Mouse (Mus musculus): ENCODE results near the gene App. TPM values are rescaled to one million over a fixed set of nuclear protein-coding genes. Genes with fewer than 3 reads are reported as not detected.
A peak's percentile ranks its signal among the peaks of the same experiment; 100 is the strongest.

Gene App
- total RNA-seq, 2 experiments from 2014 or later, result 1,175 to 1,228 TPM

GRCm38 (mm10) chr16:85053996-85054395 lies 119.6 kb downstream of the App start:
- no peak for DNase-seq (ENCODE audit: low spot score in 2 of 2)
- TF ChIP-seq CTCF (conservative IDR thresholded peaks at IDR 0.05), result no peak

GRCm38 (mm10) chr16:85047310-85047709 lies 126.3 kb downstream of the App start:
- TF ChIP-seq CTCF (conservative IDR thresholded peaks at IDR 0.05), result no peak
- no peak for DNase-seq (ENCODE audit: low spot score in 2 of 2)
- Histone ChIP-seq H3K4me3 (no peak overlapping the region), H3K27ac (no peak overlapping the region; the same call in 1 of the 2 replicates)

More at GRCm38 (mm10) chr16:85053996-85054395, 119.6 kb downstream of the App start:
- Histone ChIP-seq H3K4me3 (no peak overlapping the region), H3K27ac (no peak overlapping the region)

GRCm38 (mm10) chr16:85041153-85041959 lies 132.2 kb downstream of the App start:
- no peak for TF ChIP-seq CTCF (conservative IDR thresholded peaks at IDR 0.05)
- no peak for DNase-seq (ENCODE audit: low spot score in 2 of 2)
- Histone ChIP-seq H3K4me3 (no peak overlapping the region), H3K27ac (peak overlapping the region; percentile 24; the same call in 1 of the 2 replicates)

- H3K27ac ChIP-seq, result peak overlapping the region; percentile 49; the same call in 1 of the 2 replicates
- H3K4me3 ChIP-seq, result no peak overlapping the region
- no peak for DNase-seq (ENCODE audit: low spot score in 2 of 2)
- no peak for TF ChIP-seq CTCF (conservative IDR thresholded peaks at IDR 0.05)
Measured at GRCm38 (mm10) chr16:85038731-85039130, 134.8 kb downstream of the App start.

- no peak for TF ChIP-seq CTCF (conservative IDR thresholded peaks at IDR 0.05)
- DNase-seq (ENCODE audit: low spot score in 2 of 2), result no peak
- H3K4me3 ChIP-seq, result no peak overlapping the region
- H3K27ac ChIP-seq, result peak overlapping the region; percentile 49; the same call in 1 of the 2 replicates
Measured at GRCm38 (mm10) chr16:85037969-85038644, 135.5 kb downstream of the App start.

- Histone ChIP-seq H3K4me3 (no peak overlapping the region), H3K27ac (no peak overlapping the region)
- no peak for TF ChIP-seq CTCF (conservative IDR thresholded peaks at IDR 0.05)
- no peak for DNase-seq (ENCODE audit: low spot score in 2 of 2)
Measured at GRCm38 (mm10) chr16:85035815-85036214, 137.8 kb downstream of the App start.

GRCm38 (mm10) chr16:85033747-85034146 lies 139.8 kb downstream of the App start:
- Histone ChIP-seq H3K27ac (no peak overlapping the region), H3K4me3 (no peak overlapping the region)
- TF ChIP-seq CTCF (conservative IDR thresholded peaks at IDR 0.05), result no peak
- no peak for DNase-seq (ENCODE audit: low spot score in 2 of 2)

GRCm38 (mm10) chr16:85030810-85031209 lies 142.8 kb downstream of the App start:
- no peak for TF ChIP-seq CTCF (conservative IDR thresholded peaks at IDR 0.05)
- Histone ChIP-seq H3K4me3 (no peak overlapping the region), H3K27ac (no peak overlapping the region)
- DNase-seq (ENCODE audit: low spot score in 2 of 2), result no peak

- no peak for TF ChIP-seq CTCF (conservative IDR thresholded peaks at IDR 0.05)
- Histone ChIP-seq H3K4me3 (no peak overlapping the region), H3K27ac (0 out of 2 replicates have a peak overlapping the region, but pooled peaks have one; percentile 18)
- DNase-seq (ENCODE audit: low spot score in 2 of 2), result no peak
Measured at GRCm38 (mm10) chr16:85028396-85028795, 145.2 kb downstream of the App start.

GRCm38 (mm10) chr16:85024706-85025105 lies 148.9 kb downstream of the App start:
- TF ChIP-seq CTCF (conservative IDR thresholded peaks at IDR 0.05), result no peak
- peak overlapping the region; percentile 84; the same call in 1 of the 2 replicates for H3K27ac ChIP-seq
- no peak for DNase-seq (ENCODE audit: low spot score in 2 of 2)
- H3K4me3 ChIP-seq, result no peak overlapping the region

GRCm38 (mm10) chr16:85023106-85023505 lies 150.5 kb downstream of the App start:
- no peak overlapping the region for H3K4me3 ChIP-seq
- TF ChIP-seq CTCF (conservative IDR thresholded peaks at IDR 0.05), result no peak
- peak in 1 of 2 experiments; percentile 50 for DNase-seq (ENCODE audit: low spot score in 2 of 2)
- peak overlapping the region; percentile 84 for H3K27ac ChIP-seq

- H3K27ac ChIP-seq, result peak overlapping the region; percentile 28
- no peak for DNase-seq (ENCODE audit: low spot score in 2 of 2)
- TF ChIP-seq CTCF (conservative IDR thresholded peaks at IDR 0.05), result no peak
- H3K4me3 ChIP-seq, result no peak overlapping the region
Measured at GRCm38 (mm10) chr16:85020696-85021323, 152.8 kb downstream of the App start.

- peak overlapping the region; percentile 28 for H3K27ac ChIP-seq
- DNase-seq (ENCODE audit: low spot score in 2 of 2), result no peak
- no peak for TF ChIP-seq CTCF (conservative IDR thresholded peaks at IDR 0.05)
- H3K4me3 ChIP-seq, result no peak overlapping the region
Measured at GRCm38 (mm10) chr16:85019273-85019672, 154.3 kb downstream of the App start.

Data from layer of hippocampus, adult 2 months (tissue).